Mouse (Mus musculus) olfactory bulb, adult 2 months (tissue): ENCODE results near the gene Dicer1. TPM values are rescaled to one million over a fixed set of nuclear protein-coding genes. Genes with fewer than 3 reads are reported as not detected.

Experiments
- H3K27ac ChIP-seq: fragments of 200-500 bp; 2 replicates; pipeline ENCODE4 v1.5.1; 2012; ENCODE audit warnings: low read depth, low read length; ENCODE audit not compliant: insufficient read depth
- H3K4me1 ChIP-seq: fragments of 200-500 bp; 2 replicates; pipeline ENCODE4 v1.6.1; 2012; ENCODE audit warnings: low read length; ENCODE audit not compliant: control insufficient read depth, insufficient read depth
- H3K4me3 ChIP-seq: fragments of 200-500 bp; 2 replicates; pipeline ENCODE4 v1.5.1; 2012; ENCODE audit warnings: mild to moderate bottlenecking, low read depth, low read length, moderate library complexity; ENCODE audit not compliant: insufficient read depth
- CTCF ChIP-seq: fragments of 200-500 bp; IDR thresholded peaks from 2 replicates; pipeline ENCODE4 v1.5.1; 2012; ENCODE audit warnings: low read depth, mild to moderate bottlenecking, low read length, moderate library complexity; ENCODE audit not compliant: insufficient read depth
- POLR2A ChIP-seq: fragments of 200-500 bp; IDR thresholded peaks from 2 replicates; pipeline ENCODE4 v1.6.1; 2012; ENCODE audit warnings: mild to moderate bottlenecking, low read depth, low read length, moderate library complexity; ENCODE audit not compliant: insufficient read depth
- WGBS: fragments of 180-500 bp; shearing (Covaris S2); methylation state at CpG from one replicate; pipeline ENCODE4 v1.1.7; 2018; 5-methylcytosine and 5-hydroxymethylcytosine counted together
- polyA plus RNA-seq: library from polyadenylated mRNA; stranded (reverse); fragments of >200 nt; gene quantifications from 2 replicates; pipeline ENCODE4 v1.2.4, GENCODE M21; 2012; ENCODE audit warnings: low replicate concordance; ENCODE audit not compliant: missing spikeins, insufficient read depth, insufficient read length

Gene Dicer1
- polyA plus RNA-seq, 1 experiment: 69.9 TPM

- Histone ChIP-seq H3K4me1 (peaks cover 16% of the 10 kb centered on the region), H3K4me3 (no peak overlapping the region), H3K27ac (no peak overlapping the region)
- WGBS: 98% methylated on average over 2 of the region's 2 CpGs
- TF ChIP-seq POLR2A (no peak), CTCF (no peak)
Observed at GRCm38 (mm10) chr12:104746601-104747000, 5.2 kb downstream of the Dicer1 start.

- WGBS: 37% methylated on average over 4 of the region's 4 CpGs
- TF ChIP-seq CTCF (no peak), POLR2A (no peak)
- no peak overlapping the region for H3K27ac ChIP-seq
- no peak overlapping the region for H3K4me3 ChIP-seq
- peaks cover 6% of the 10 kb centered on the region for H3K4me1 ChIP-seq
Observed at GRCm38 (mm10) chr12:104743687-104744086, 8.1 kb downstream of the Dicer1 start.

- H3K27ac ChIP-seq: no peak overlapping the region
- 88% methylated on average over 6 of the region's 6 CpGs for WGBS
- no peak overlapping the region for H3K4me3 ChIP-seq
- peaks cover 10% of the 10 kb centered on the region for H3K4me1 ChIP-seq
- TF ChIP-seq POLR2A (no peak), CTCF (no peak)
Observed at GRCm38 (mm10) chr12:104742247-104742646, 9.5 kb downstream of the Dicer1 start.

GRCm38 (mm10) chr12:104740841-104741787, 10.6 kb downstream of the Dicer1 start:
- no peak for TF ChIP-seq POLR2A
- no peak for TF ChIP-seq CTCF
- Histone ChIP-seq H3K4me1 (peaks cover 13% of the 10 kb centered on the region), H3K27ac (no peak overlapping the region), H3K4me3 (no peak overlapping the region)
- 64% methylated on average over 12 of the region's 12 CpGs for WGBS

- TF ChIP-seq POLR2A (no peak), CTCF (no peak)
- Histone ChIP-seq H3K4me3 (no peak overlapping the region), H3K27ac (no peak overlapping the region), H3K4me1 (peaks cover 13% of the 10 kb centered on the region)
- 19% methylated on average over 3 of the region's 3 CpGs for WGBS
Observed at GRCm38 (mm10) chr12:104738931-104739330, 12.8 kb downstream of the Dicer1 start.

GRCm38 (mm10) chr12:104738446-104738845, 13.3 kb downstream of the Dicer1 start:
- TF ChIP-seq CTCF (no peak), POLR2A (no peak)
- WGBS: 57% methylated on average over 9 of the region's 9 CpGs
- Histone ChIP-seq H3K27ac (no peak overlapping the region), H3K4me1 (peaks cover 13% of the 10 kb centered on the region), H3K4me3 (no peak overlapping the region)

GRCm38 (mm10) chr12:104737666-104738065, 14.1 kb downstream of the Dicer1 start:
- Histone ChIP-seq H3K4me1 (peaks cover 11% of the 10 kb centered on the region), H3K4me3 (no peak overlapping the region), H3K27ac (peak overlapping the region; percentile 64; the same call in 1 of the 2 replicates)
- TF ChIP-seq POLR2A (no peak), CTCF (no peak)
- 19% methylated on average over 10 of the region's 10 CpGs for WGBS

- H3K27ac ChIP-seq: no peak overlapping the region
- TF ChIP-seq POLR2A: no peak
- no peak for TF ChIP-seq CTCF
- WGBS: 68% methylated on average over 3 of the region's 3 CpGs
- no peak overlapping the region for H3K4me3 ChIP-seq
- peaks cover 14% of the 10 kb centered on the region for H3K4me1 ChIP-seq
Observed at GRCm38 (mm10) chr12:104735993-104736395, 15.8 kb downstream of the Dicer1 start.

- no peak for TF ChIP-seq CTCF
- TF ChIP-seq POLR2A: no peak
- Histone ChIP-seq H3K27ac (no peak overlapping the region), H3K4me1 (peaks cover 10% of the 10 kb centered on the region), H3K4me3 (no peak overlapping the region)
Observed at GRCm38 (mm10) chr12:104733165-104733564, 18.6 kb downstream of the Dicer1 start.
